Mouse (Mus musculus): Measurements from ENCODE around the gene Mrpl41.
"Not testable (repeated sequence)": the region's sequence is repeated elsewhere in the genome, so short reads cannot be mapped to it uniquely, and the experiment has no call there.

The Mrpl41 gene

DNA sequence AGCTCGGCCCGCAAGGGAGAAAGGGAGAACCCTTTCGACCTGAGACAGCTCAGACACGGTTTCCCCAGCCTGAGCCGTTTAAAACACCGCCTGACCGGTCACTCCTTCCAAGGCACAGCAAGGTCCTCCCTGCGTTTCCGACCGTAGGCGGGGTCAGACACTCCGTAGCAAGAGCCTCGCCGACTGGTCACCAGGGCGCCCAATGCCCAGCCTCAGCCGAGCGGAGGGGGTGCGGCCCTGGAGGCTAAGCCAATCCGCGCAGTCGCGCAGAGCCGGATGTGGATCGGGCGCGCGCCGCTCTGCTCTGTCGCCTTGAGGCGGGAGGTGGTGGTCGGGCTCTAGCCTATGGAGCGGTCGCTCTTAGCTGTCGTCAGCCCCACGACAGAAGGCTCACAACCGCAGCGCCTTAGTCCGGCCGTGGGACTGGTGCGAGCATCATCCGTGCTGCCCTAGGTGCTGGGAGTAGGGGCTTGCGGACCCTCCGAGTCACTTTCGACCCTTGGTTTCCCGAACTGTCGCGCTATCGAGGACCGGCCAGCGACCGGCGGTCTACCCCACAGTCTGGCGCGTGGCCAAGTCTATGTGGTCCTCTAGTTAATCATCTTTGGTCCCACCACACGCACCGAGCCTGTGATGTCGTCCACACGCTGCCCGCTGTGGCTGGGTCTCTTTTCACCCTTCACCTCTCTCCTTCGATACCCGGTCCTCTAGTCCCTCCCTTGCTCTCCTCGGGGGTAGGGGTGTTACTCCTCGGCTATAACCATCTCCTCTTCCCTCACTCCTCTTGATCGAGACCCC is at the start of gene Mrpl41:
Gene Mrpl41, minus strand, starts transcription at position 193 of the 798 bp plus-strand sequence.
- DNase-seq (ENCODE audit: low spot score) = peak; percentile 93

DNA sequence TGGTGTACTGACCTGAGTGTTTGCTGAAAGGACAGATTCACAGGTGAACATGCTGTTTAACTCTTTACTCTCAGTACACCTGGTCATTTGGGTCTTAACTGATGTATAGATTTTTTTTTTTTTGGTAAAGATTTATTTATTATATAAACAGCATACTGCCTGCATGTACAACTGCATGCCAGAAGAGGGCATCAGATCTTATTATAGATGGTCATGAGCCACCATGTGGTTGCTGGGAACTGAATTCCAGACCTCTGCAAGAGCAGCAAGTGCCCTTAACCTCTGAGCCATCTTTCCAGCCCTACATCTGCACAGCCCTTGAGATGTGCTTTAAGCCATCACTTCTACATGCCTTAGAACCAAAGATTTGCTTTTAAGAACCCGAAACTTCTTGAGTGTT is 47.8 kb upstream of the Mrpl41 start:
- DNase-seq (ENCODE audit: low spot score) = no peak

DNA sequence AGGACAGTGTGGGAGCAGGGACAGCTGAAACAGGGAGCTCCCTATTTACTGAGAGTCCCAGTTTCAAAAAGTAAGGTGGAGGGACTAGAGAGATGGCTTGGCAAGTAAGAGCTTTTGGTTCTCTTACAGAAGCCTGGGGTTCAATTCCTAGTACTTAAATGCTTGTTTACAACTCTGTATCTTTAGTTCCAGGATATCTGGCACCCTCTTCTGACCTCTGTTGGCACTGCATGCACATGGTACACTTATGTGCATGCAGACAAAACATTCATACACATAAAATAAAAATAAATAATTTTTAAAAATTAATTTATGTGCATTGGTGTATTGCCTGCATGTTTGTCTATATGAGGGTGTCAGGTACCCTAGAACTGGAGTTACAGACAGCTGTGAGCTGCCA is 33.4 kb upstream of the Mrpl41 start:
- DNase-seq (ENCODE audit: low spot score) = no peak

DNA sequence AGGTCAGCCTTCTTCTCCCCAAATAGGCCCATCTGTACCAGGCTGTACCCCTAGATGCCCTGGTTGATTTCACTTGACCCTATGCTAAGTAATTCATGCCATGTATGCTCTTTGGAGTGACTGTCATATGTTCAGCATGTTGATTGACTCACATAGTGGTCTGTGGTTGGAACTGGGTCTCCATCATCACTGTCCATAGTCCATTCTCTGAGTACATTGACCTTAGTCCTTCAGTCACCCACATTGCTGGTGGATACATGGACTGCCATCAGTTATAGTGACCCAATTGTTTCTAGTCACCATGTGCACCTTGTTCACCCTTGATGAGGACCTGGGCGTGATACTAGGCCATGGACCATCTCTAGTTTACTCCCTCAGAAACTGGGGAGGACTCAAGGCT is 31.9 kb upstream of the Mrpl41 start:
- DNase-seq (ENCODE audit: low spot score) = no peak

DNA sequence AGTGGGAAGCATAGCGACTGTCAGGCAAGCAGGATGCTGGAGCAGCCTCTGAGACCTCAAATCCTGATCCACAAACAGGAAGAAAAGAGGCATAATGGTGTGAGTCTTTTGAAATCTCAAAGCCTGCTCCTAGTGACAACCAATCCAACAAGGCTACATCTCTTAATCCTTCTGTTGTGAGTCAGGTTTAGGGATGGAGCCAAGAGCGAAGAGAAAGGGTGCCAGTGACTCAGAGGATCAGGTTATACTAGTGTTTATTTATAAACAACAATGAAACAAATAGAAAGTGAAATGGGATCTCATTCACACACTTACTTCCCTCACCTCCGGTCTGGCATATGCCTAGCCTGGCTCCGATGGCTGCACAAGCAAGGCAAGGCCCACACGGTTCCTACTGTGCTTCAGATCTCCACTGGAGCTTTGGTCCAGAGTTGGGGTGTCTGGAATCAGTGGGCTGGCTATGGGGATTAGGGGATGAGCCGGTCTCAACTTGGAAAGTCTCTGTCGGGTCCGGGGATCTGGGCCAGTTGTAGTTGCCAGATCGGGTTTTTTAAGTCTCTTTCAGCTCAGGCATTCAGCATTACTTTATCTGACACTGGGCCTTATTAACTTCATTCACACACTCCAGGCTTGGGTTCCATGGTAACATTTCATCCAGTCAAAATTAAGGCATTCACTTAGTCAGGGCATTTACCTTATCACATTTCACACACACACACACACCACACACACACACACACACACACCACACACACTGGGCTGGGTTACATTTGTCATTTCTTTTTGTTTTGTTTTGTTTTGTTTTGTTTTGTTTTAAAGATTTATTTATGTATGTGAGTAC is 29.3 kb upstream of the Mrpl41 start:
- no peak for DNase-seq (ENCODE audit: low spot score)

DNA sequence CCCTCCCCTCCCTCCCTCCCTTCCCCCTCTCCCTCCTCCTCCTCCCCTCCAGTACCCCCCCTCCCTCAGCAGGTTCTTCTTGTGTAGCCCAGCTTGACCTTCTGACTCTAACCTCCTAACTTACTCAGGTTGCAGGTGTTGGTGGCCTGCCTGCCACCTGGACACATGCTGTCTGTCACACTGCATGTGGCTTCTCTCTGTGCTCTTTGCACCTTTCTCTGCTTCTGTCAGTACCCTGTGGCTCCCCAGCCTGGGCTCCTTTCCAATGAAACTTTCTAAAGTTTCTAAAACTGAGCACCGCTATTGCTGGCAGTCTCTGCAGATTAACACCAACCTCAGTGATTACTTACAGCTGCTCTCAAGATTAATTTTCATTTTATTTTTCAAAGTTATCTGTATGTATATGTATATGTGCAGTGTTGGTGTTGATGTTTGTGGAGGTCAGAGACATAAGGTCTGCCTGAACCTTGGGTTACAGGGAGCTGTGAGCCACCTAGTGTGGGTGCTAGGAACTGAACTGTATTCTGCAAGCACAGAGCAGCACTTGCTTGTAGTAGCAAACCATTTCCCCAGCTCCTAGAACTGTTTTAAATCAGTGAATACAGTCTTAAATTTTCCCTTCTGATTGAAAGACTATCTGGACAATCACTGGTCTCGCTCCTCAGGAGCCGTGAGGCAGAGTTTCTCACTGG is 25.8 kb upstream of the Mrpl41 start:
- peak; percentile 36 for DNase-seq (ENCODE audit: low spot score)

DNA sequence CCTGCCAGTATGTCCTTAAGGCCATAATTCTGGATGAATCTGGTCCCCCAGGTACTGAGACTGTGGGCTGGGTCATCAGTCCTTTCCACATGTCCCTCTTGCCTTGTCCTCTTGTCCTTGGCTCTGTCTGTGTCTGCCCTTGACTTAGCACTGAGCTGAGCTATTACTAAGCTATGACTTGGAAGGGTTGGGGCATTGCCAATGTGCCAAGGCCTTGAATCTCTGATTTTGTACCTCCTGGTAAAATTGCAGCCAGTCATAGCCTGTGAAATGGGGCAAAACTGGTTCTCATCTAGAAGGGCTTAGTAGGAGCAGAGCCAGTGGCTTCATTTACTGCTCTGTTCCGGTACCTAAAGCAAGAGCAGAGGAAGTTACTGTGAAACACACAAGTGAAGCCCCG is 21.6 kb upstream of the Mrpl41 start:
- no peak for DNase-seq (ENCODE audit: low spot score)

DNA sequence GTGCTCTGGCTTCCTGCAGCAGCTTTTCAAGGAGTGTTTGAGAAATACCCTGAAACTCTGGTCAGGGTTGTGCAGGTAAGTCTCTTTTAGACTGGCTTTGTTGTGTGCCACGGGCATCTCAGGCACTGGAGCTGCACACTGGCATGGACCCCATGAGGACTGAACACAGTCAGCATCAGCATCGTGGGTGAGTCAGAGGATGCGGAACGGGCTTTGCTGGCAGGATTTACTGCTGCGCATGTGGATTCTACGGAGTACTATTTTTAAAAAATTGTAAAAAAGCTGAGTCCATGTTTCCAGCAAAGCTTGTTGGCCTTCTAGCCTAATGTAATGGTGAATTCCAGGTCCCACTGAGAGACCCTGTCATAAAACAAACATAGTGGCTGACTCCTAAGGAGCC is 20.4 kb upstream of the Mrpl41 start:
- no peak for DNase-seq (ENCODE audit: low spot score)

DNA sequence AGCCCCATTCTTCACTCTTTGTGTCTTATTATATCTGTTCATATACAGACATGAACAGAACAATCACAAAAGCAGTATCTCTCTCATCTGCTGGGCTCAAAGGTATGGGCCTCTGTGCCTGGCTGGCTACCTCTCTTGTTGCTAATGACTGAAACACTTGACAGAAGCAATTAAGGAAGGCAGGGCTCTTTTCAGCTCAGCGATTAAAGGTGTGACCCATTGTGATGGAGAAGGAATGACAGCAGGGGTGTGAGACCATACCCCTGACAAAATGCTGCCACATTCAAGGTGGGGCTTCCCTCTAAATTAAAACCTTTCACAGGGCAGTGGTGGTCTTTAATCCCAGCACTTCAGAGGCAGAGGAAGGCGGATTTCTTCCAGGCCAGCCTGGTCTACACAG is 12.9 kb upstream of the Mrpl41 start:
- DNase-seq (ENCODE audit: low spot score) = no peak

DNA sequence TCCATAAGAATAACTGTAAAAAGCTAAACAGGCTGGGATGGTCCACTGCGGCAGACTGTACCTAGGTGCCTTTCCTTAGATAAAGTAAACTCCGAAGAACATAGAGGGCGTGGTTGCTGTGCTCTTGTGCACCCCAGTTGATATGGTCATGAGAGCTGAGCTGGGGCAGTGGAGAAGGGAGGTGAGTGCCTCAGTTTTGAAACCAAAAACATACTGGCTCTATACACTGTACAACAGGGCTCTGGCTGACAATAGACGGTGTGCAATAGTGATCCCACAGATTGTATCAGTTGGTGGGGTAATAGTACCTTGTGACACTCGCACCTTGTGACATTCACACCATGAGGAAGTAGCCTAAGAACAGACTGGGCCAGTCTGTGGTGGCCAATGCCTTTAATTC is 2.1 kb upstream of the Mrpl41 start:
- DNase-seq (ENCODE audit: low spot score) = peak; percentile 34

DNA sequence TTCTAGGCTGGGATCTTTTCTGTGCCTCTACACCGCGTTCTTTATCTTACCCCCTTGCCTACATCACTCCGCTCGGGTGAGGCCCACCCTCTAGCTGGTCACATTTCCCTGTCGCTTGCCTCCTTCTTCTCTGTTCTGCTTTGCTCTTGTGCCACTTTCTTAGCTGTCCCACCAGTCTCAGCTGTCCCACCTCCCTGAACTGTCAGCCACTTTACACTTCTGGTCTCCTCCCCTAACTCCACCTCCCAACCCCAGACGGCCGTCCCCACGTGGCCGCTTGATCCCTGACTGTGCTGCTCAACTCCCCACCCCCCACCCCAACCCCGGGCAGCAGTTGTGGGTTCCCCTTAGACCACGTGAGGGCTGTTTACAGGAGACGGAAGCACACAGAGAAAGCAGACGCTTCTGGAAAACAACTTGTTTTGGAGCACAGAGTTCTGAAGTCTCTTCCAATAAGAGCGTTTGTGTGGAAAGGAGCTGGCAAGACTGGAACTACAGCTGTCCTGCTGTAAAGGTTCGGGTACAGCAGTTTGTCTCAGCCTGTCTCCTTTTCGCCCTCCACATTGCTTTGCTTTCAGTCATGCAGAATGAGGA is 903 bp upstream of the Mrpl41 start, which contains the start of gene Pnpla7:
Gene Pnpla7, plus strand, starts transcription at position 330 of the 594 bp plus-strand sequence.
- peak; percentile 87 for DNase-seq (ENCODE audit: low spot score)

DNA sequence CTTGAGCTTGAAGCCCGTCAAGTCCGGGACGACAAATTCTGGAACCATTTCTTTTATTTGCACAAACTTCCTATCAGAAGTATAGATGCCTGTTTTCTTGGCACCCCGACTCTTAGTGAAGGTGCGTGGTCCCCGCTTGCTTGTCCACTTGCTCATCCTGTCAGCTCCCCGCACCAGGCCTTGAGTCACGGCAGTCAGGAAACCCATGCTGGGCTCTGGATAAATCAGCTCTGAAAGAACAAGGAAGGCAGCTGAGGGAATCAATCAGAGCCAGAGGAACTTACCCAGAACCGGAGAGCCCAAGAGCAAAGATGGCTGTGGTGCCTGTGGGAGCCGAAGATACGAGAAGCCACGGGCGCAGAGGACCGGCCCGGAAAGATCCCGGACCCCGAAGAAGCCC is 446 bp downstream of the Mrpl41 start:
- not testable (repeated sequence) for DNase-seq (ENCODE audit: low spot score)

DNA sequence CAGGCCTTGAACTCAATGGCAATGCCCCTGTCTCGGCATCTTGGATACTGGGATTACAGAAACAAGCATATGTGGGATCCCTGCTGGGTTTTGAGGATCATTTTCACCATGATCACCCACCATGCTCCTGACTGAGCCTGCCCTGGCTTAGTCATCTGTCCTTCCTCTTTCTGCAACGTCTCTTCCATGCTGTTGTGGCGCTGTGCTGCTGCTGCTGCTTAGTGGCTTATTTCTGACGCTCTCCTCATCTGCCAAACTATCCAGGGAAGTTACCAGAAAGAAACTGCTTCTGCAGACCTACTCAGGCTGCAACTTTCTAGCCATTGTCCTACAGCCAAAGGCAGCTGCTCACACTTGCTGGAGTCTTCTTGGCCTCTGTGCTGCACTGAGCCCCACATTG is 4.5 kb downstream of the Mrpl41 start:
- DNase-seq (ENCODE audit: low spot score) = no peak

DNA sequence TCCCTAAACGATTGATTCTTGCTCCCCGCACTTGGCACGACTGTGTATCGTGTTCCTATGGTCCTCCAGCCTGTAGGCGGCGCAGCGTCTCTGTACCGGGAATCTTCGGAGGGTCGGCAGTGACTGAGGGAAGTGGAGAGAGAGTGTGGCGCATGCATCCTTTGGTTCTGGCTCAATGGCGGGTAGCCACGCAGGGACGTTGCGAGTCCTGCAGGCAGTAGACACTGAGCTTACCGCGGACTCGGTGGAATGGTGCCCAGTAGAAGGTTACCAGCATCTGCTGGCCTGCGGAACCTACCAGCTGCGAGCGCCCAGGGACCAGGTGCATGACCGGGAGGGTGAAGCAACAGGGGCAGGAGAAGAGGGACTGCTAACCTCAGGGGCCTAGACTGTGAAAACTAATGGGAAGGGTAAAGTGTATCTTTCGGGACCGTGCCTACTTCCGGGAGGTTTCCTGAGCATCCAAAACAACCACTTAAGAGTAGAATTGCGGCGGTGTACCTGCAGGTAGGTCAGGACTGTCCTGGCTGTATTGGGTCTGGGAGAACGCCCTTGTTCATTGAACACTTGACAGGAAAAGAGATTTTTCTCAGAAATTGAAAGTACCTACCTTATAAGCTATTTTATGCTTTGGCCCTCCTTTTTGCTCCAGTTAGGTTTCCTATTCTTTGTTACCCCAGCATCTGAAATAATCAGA is 12.4 kb downstream of the Mrpl41 start, which contains the start of gene Dph7:
Gene Dph7, plus strand, starts transcription at position 97 of the 697 bp plus-strand sequence.
- DNase-seq (ENCODE audit: low spot score) = peak; percentile 79

DNA sequence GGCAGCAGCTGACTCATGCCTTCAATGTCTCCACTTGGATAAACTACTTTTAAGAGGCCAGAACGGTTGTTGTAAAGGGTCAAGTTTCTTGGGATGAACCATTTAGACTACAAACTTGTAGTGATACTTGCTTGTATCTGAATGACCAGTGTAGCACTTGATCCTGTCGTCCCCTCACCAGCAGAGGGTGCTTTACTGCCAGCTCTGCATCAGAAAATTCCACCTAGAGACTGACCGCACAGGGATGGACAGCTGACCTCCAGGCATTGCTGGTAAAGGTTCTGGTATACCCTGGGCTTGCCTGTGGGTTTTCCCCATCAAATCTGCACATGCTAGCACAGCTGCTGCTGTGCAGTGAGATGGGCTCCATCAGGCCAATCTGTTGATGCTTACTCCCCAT is 14.0 kb downstream of the Mrpl41 start:
- peak; percentile 31 for DNase-seq (ENCODE audit: low spot score)

DNA sequence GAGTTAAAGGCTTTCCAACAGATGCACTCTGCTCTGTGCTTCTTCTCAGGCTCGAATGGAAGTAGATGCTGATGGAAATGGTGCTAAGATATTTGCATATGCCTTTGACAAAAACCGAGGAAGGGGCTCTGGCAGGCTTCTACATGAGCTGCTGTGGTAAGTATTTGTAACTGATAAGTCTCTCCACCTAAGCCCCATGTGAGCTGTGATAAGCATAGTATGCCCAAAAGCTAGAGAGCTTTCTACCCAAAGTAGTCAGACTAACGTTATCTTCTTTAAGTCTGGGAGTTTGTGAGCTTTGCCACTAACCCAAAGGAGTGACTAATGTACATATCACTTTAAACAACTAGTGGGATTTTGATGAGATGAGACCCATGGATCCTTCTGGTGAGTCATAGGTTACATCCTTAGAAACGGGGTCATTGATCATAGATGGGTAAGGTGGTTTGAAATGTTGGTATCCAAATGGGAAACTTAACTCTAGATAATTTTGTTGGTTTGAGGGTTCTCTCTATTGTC is 22.3 kb downstream of the Mrpl41 start:
- DNase-seq (ENCODE audit: low spot score) = no peak

DNA sequence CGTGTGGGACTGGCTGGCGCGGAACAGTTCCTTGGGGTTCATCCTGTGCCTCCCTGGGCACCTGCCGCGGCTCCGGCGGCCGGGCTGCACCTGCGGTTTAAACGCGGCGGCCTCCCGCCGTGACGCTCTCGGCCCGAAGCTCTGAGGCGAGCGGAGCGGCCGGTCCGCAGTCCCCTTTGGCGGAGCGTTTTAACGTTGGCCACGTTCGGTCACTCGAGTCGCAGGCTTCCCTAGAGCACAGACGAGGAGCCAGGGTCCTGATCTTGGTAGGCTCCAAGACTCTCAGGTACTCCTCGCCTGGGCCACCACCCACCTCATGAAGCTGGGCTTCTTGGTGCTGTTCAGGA is 24.7 kb downstream of the Mrpl41 start:
- no peak for DNase-seq (ENCODE audit: low spot score)

DNA sequence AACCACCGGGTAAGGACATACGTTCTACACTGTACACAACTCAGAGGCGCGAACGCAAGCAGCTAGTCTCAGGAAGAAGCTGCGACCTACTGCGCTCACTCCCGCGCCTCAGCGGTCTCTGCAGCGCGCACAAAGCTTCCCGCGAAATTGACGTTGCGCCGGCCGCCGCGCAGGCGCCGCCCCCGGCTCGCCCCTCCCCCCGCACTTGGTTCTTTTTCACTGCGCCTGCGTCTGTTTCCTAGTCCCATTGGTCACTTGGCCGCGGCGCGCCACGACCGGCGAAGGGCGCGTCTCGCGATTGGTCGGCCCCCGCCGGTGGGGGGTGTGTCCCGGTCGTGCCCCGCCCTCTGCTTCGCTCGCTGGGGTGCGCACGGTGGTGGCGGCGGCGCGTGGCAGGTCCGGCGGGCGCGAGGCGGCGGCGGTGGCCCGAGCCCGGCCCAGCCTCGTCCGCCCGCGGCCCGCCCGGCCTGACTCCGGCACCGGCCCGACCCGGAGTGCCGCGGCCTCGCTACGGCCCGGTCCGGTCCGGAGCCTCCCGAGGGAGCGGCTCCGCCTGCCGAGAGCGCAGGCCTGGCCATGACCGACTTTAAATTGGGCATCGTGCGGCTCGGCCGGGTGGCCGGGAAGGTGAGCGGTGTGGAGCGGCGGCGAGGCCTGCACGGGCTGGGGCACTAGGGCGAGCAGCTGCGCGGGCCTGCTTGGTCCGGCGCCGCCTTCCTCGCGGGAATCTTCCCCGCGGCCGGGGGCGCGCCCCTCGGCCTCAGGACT is 25.3 kb downstream of the Mrpl41 start, which contains the start of gene Zmynd19:
Gene Zmynd19, plus strand, starts transcription at position 372 of the 768 bp plus-strand sequence.
- DNase-seq (ENCODE audit: low spot score) = peak; percentile 94

DNA sequence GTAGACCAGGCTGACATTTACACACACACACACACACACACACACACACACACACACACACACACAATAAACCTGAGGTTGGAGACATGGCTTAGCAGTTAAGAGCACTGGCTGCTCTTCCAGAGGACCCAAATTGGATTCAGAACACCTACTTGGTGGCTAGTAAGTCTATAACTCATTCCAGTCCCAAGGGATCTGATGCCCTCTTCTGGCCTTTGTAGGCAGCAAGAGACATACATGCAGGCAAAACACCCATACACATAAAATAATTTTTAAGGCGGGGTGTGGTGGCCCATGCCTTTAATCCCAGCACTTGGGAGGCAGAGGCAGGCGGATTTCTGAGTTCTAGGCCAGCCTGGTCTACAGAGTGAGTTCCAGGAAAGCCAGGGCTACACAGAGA is 30.6 kb downstream of the Mrpl41 start:
- DNase-seq (ENCODE audit: low spot score) = not testable (repeated sequence)

DNA sequence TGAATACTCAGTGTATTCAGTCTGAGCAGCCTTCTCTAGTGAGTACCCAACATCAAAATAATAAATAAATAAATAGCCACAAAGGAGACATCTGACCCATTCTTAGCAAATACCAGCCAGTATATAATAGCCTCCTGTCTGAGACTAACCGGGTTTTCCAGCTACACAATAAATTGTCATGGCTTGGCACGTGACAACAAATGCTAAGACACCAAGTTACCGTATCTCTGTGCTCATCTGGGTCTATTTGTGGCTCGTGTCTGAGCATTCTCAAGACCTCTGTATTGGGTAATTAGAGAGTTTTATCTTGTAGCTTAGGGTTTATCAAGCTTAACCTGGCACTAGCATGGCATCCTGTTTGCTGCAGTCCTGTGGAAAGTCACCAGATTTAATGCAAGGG is 32.8 kb downstream of the Mrpl41 start:
- DNase-seq (ENCODE audit: low spot score) = no peak

Measured in adipocyte (in vitro differentiated cells).